10 mouse cellular contexts compared by ENCODE assay signal in the genomic region with DNA sequence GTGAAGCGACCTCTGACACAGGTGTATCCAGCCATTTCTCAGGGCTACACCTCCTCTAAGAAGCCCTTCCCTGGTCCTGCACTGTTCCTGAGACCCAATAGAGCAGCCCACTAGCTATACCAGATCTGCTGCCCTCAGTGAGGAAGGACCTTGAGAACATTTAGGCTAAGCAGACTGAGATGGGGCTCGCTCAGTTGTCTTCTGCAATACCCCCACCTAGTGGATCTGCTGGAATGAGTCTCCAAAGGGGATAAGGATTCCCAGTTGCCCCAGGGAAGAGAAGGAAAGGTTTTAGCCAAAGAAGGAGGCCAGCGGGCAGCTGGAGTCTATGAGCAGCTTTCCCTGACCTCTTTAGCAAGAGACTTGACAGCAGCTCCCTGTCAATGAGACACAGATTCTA. TPM values are rescaled to one million over a fixed set of nuclear protein-coding genes. Genes with fewer than 3 reads are reported as not detected.
A peak's percentile ranks its signal among the peaks of the same experiment; 100 is the strongest.
DNase-seq lines count a peak whose midpoint lies in the region; ATAC-seq and TF ChIP-seq lines count a peak whose summit lies in the region.
"Had no signal": no experiment of that assay in that cellular context is flagged by ENCODE, and none has a peak within 500 bp of the region (broad histone marks: within the 10 kb centered on the region; RNA-seq: fewer than 3 reads in every experiment).

No protein-coding gene starts in this region.

- ATAC-seq in lung, embryonic 14.5 days (ENCODE audit: insufficient read depth) = peak; percentile 74; the same call in 1 of the 2 replicates
- ATAC-seq in intestine, embryonic 14.5 days (replicated peaks; ENCODE audit: low FRiP score, low TSS enrichment, low read depth) = peak; percentile 55; the same call in 1 of the 2 replicates

- no peak overlapping the region for H3K27ac ChIP-seq in lung, embryonic 14.5 days (ENCODE audit: low read depth)
- H3K27ac ChIP-seq in intestine, embryonic 14.5 days (ENCODE audit: low read depth) = no peak overlapping the region
- H3K27ac ChIP-seq in thymus, adult 2 months (ENCODE audit: control insufficient read depth, insufficient read depth, low read length) = no peak overlapping the region
- H3K27ac ChIP-seq: liver, embryonic 13.5 days had no signal

- peak; percentile 32 for DNase-seq in adrenal gland, postnatal 14 days
- no peak for DNase-seq in adrenal gland, adult 8-10 months
- peak; percentile 79 for DNase-seq in lung, embryonic 14.5 days
- no peak for DNase-seq in lung, adult 2 months
- no peak for DNase-seq in intestine, embryonic 14.5 days (ENCODE audit: low spot score)
- DNase-seq in lung, postnatal 10 days = peak; percentile 74
- DNase-seq in adrenal gland, postnatal 10 days = no peak
- no peak for DNase-seq in thymus, adult 2 months
- DNase-seq: liver, embryonic 13.5 days had no signal

- no peaks in the 10 kb centered on the region for H3K27me3 ChIP-seq in lung, embryonic 14.5 days (ENCODE audit: insufficient read depth, low read length)
- H3K27me3 ChIP-seq in intestine, embryonic 14.5 days (replicated peaks; ENCODE audit: control insufficient read depth, insufficient read depth, low read length) = no peaks in the 10 kb centered on the region
- H3K27me3 ChIP-seq in thymus, adult 2 months (ENCODE audit: control insufficient read depth, insufficient read depth, low read length) = no peaks in the 10 kb centered on the region
- H3K27me3 ChIP-seq: liver, embryonic 13.5 days had no signal

- no peaks in the 10 kb centered on the region for H3K9me3 ChIP-seq in lung, embryonic 14.5 days (ENCODE audit: low read depth, low read length)
- H3K9me3 ChIP-seq in intestine, embryonic 14.5 days (ENCODE audit: control insufficient read depth, low read length) = no peaks in the 10 kb centered on the region

- H3K36me3 ChIP-seq in lung, embryonic 14.5 days (ENCODE audit: insufficient read depth) = no peaks in the 10 kb centered on the region
- no peaks in the 10 kb centered on the region for H3K36me3 ChIP-seq in intestine, embryonic 14.5 days (ENCODE audit: control insufficient read depth, insufficient read depth, low read length)
- no peaks in the 10 kb centered on the region for H3K36me3 ChIP-seq in thymus, adult 2 months (ENCODE audit: control insufficient read depth, insufficient read depth, low read length)
- H3K36me3 ChIP-seq: liver, embryonic 13.5 days had no signal

- TF ChIP-seq CTCF in lung, embryonic 14.5 days (IDR thresholded peaks at IDR 0.05; ENCODE audit: low read depth) = peak; percentile 71
- no peak for TF ChIP-seq CTCF in lung, adult 2 months (IDR thresholded peaks at IDR 0.05; ENCODE audit: insufficient read depth, low read length)
- TF ChIP-seq CTCF in thymus, adult 2 months (IDR thresholded peaks at IDR 0.05; ENCODE audit: borderline replicate concordance, control insufficient read depth, extremely low read depth, insufficient read depth, low read length, poor library complexity) = no peak

- H3K4me2 ChIP-seq in lung, embryonic 14.5 days = no peak overlapping the region
- H3K4me2 ChIP-seq in intestine, embryonic 14.5 days (ENCODE audit: low read length) = no peak overlapping the region
- H3K4me2 ChIP-seq: liver, embryonic 13.5 days had no signal

- WGBS in lung, embryonic 14.5 days = 40% methylated on average over 3 of the region's 3 CpGs
- WGBS in lung, adult 2 months = 53% methylated on average over 3 of the region's 3 CpGs
- WGBS in intestine, embryonic 14.5 days = 56% methylated on average over 3 of the region's 3 CpGs
- WGBS in thymus, adult 2 months = 80% methylated on average over 3 of the region's 3 CpGs

- no peaks in the 10 kb centered on the region for H3K4me1 ChIP-seq in lung, embryonic 14.5 days (ENCODE audit: insufficient read depth)
- H3K4me1 ChIP-seq in lung, adult 2 months (ENCODE audit: control insufficient read depth, insufficient read depth, low read length) = no peaks in the 10 kb centered on the region
- 0 out of 2 replicates have a peak, but pooled peaks cover 3% of the 10 kb centered on the region for H3K4me1 ChIP-seq in intestine, embryonic 14.5 days (replicated peaks; ENCODE audit: control insufficient read depth, insufficient read depth, low read length)
- no peaks in the 10 kb centered on the region for H3K4me1 ChIP-seq in thymus, adult 2 months (replicated peaks; ENCODE audit: control insufficient read depth, insufficient read depth, low read length)
- H3K4me1 ChIP-seq: liver, embryonic 13.5 days had no signal

- no peak overlapping the region for H3K4me3 ChIP-seq in lung, embryonic 14.5 days (ENCODE audit: low read depth, low read length)
- H3K4me3 ChIP-seq in lung, adult 2 months (replicated peaks; ENCODE audit: extremely low read depth, low read depth, low read length) = no peak overlapping the region
- H3K4me3 ChIP-seq in intestine, embryonic 14.5 days (ENCODE audit: low read depth, low read length) = no peak overlapping the region
- H3K4me3 ChIP-seq in thymus, adult 2 months (ENCODE audit: control insufficient read depth, insufficient read depth, low read length) = no peak overlapping the region
- H3K4me3 ChIP-seq: liver, embryonic 13.5 days had no signal

- no peak overlapping the region for H3K9ac ChIP-seq in lung, embryonic 14.5 days
- H3K9ac ChIP-seq in intestine, embryonic 14.5 days (ENCODE audit: low read length) = no peak overlapping the region
- H3K9ac ChIP-seq: liver, embryonic 13.5 days had no signal

- TF ChIP-seq POLR2A in lung, adult 2 months (IDR thresholded peaks at IDR 0.05; ENCODE audit: borderline replicate concordance, extremely low read depth, low read depth, low read length) = no peak
- no peak for TF ChIP-seq POLR2A in thymus, adult 2 months (IDR thresholded peaks at IDR 0.05; ENCODE audit: control insufficient read depth, extremely low read depth, insufficient read depth, low read length, poor library complexity)

RNA-seq across cellular contexts. Expression of a gene that starts 42.1 kb away (rescaled TPM):
- total RNA-seq in adrenal gland, postnatal 14 days (2021) = 1.1 and 1.3 TPM in 2 replicates
- total RNA-seq in adrenal gland, adult 8-10 months (2022) = under 1 TPM; 0.34 to 0.91 (median 0.55) TPM
- 2.3 and 2.5 TPM in 2 replicates for polyA plus RNA-seq in lung, embryonic 14.5 days (2014; fragmentation: Nextera tagmentation; extraction: Ambion mirVana)
- polyA plus RNA-seq in lung, adult 2 months (2012; rRNA removed) = 1.6 and 2.0 TPM in 2 replicates
- 8.9 and 10.5 TPM in 2 replicates for polyA plus RNA-seq in intestine, embryonic 14.5 days (2014; fragmentation: Nextera tagmentation; extraction: Ambion mirVana)
- total RNA-seq in adrenal gland, postnatal 10 days (2021) = 1 to 10 TPM; 2.2 to 3.0 TPM
- polyA plus RNA-seq in thymus, adult 2 months (2012; rRNA removed) = 0.38 and 0.85 TPM in 2 replicates
- total RNA-seq: common myeloid progenitor, adult 5-6 weeks had no signal

RNA-seq across cellular contexts. Expression of a gene that starts 52.9 kb away (rescaled TPM):
- total RNA-seq in adrenal gland, postnatal 14 days (2021) = 3.9 and 5.5 TPM in 2 replicates
- total RNA-seq in adrenal gland, adult 8-10 months (2022) = 10 to 100 TPM in 3 of 4 experiments, 1 to 10 TPM in 1; 8.9 to 16.8 (median 13.3) TPM
- polyA plus RNA-seq in lung, embryonic 14.5 days (2014; fragmentation: Nextera tagmentation; extraction: Ambion mirVana) = 2.8 and 2.9 TPM in 2 replicates
- polyA plus RNA-seq in lung, adult 2 months (2012; rRNA removed) = 2.3 and 2.5 TPM in 2 replicates
- 3.0 and 3.7 TPM in 2 replicates for polyA plus RNA-seq in intestine, embryonic 14.5 days (2014; fragmentation: Nextera tagmentation; extraction: Ambion mirVana)
- total RNA-seq in adrenal gland, postnatal 10 days (2021) = 1 to 10 TPM; 5.4 to 5.9 TPM
- polyA plus RNA-seq in thymus, adult 2 months (2012; rRNA removed) = 0.20 and 0.30 TPM in 2 replicates
- total RNA-seq: common myeloid progenitor, adult 5-6 weeks had no signal

Comparison
In these comparisons a context has a peak if more than half of its experiments do, and no peak if none do; other contexts are left out.
1. DNase-seq: peak in adrenal gland, postnatal 14 days (single experiment), lung, embryonic 14.5 days (single experiment) and lung, postnatal 10 days (single experiment); none in adrenal gland, adult 8-10 months (single experiment), lung, adult 2 months (single experiment), intestine, embryonic 14.5 days (single experiment), adrenal gland, postnatal 10 days (single experiment) and thymus, adult 2 months (single experiment).